Mouse (Mus musculus) 3T3-L1 (cell line): ENCODE results near the gene Rnf186.
A peak's percentile ranks its signal among the peaks of the same experiment; 100 is the strongest.

Experiments
- DNase-seq: peaks from one replicate; pipeline ENCODE4 v3.0.0-alpha.2; 2015; ENCODE audit warnings: low read depth, low spot score

Rnf186 gene

DNA sequence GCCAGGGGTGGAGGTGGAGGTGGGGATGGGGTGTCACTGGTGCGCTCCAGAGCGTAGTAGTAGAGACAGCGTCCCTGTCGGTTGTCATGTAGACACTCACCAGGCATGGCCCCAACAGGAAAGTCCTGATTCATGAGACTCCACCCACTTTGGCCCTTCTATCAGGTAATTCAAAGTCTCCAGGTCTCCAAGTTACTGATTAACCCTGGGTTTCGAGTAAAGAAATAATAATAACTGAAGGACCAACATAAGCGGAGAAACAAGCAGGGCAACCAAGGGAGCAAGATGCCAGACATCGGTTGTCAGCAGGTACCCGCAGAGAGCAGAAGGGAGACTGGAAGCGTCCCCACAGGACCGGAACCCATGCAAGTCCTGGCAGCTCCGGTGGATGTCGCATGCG, at the start of gene Rnf186:
Rnf186 (plus strand) TSS at position 247 of the 400 bp plus-strand sequence.
- DNase-seq = no peak

DNA sequence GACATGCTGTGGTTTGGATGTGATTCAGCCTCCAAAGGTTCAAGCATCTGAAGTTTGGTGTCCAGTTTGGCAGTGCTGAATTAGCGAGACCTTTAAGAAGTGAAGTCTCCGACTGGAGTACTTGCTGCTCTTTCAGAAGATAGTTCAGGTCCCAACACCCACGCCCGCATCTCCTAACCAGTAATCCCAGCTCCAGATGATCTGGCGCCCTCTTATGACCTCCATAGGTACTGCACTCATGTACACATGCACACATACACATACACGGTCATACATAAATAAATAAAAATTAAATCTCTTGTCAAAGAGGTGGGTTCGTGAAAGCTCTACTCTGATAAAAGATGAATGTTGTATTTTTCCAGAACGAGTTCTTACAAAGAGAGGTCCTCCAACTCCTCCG, 49.6 kb upstream of the Rnf186 start:
- DNase-seq = no peak

DNA sequence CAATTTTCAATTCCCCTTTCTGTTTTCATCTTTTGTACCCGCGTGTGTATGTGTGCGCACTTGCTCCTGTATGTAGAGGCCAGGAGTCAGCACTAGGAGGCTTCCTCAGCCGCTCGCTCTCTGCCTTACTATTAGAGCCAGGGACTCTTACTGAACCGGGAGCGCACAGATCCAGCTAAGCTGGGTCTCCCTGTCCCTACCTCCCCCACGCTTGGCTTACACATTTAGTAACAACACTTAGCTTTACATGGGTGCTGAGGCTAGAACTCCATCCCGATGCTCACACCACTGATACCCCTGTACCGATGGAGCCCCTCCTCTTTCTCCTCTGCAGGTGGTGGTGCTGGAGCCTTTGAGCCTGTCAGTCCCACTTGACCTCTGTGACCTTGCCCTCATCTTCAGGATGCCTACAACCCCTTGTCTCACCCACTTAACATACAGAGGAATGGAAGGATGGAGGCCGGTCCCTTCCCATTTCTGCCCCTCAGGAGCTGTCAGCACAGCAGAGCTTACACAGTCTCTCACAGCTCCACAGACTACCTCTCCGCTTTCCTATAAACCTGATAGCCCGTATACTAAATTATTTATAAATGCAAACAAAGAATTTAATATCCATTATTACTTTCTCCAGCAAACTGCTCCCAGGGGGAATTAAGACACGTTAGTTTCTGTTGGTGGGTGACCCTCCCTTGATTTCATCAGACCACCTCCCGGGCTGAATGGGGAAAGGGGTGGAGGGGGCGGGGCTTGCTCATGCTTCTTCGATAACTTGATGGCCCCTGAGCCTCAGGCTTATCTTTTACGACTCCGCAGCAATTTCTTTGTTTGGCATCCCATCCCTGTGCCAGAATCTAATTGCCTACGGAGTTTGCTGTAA, 45.4 kb upstream of the Rnf186 start:
- no peak for DNase-seq

DNA sequence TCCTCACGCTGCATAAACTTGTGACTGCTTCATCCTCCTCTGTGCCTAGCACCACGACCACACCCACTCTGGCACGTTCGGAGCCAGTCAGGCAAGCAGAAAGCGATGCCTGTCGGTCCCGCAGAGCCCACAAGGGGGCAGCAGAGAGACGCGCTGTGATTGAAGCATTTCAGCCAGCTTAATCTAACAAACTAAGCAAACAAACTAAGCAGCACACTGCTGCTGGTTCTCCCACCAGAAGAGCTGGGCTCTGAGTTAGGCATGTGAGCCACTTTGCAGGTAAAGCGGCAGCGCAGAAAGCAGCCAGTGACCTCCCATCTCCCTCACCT, 44.8 kb upstream of the Rnf186 start:
- DNase-seq = peak; percentile 96

DNA sequence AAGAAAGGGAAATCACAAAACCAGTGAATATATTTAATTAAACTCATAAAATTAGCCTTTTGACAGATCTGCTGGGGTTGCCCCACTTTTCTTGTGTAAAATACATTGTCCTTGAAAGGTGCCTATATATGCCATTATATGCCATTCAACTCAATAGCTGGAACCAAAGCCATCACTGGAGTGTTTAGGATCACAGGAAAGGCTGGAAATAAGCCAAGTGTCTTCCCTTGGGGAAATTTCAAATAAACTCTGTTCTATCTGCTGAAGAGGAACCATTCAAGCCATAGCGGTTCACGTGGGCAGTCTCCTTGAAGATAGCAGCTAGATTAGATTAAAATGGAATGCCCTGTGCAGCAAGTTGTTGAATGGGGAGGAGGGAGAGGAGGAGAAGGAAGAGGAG, 41.4 kb upstream of the Rnf186 start:
- no peak for DNase-seq

DNA sequence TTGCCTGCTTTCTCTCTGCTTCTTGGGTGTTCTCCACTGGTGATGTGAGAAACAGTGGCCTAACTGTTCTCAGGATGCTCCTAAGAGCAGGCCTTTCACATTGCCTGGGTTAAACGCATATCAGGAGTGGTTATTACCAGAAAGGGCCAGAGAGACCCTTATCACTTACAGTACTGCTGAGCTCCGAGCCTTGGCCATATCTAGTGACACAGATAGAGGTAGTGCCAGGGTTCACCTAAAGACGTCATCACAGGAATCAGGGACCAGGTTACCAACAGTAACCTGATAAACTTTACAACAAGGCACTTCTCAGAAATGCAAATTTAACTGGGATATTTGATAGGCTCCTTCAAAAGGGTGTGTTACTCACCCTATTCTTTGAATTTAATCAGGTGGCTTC, 33.0 kb upstream of the Rnf186 start:
- DNase-seq = no peak

DNA sequence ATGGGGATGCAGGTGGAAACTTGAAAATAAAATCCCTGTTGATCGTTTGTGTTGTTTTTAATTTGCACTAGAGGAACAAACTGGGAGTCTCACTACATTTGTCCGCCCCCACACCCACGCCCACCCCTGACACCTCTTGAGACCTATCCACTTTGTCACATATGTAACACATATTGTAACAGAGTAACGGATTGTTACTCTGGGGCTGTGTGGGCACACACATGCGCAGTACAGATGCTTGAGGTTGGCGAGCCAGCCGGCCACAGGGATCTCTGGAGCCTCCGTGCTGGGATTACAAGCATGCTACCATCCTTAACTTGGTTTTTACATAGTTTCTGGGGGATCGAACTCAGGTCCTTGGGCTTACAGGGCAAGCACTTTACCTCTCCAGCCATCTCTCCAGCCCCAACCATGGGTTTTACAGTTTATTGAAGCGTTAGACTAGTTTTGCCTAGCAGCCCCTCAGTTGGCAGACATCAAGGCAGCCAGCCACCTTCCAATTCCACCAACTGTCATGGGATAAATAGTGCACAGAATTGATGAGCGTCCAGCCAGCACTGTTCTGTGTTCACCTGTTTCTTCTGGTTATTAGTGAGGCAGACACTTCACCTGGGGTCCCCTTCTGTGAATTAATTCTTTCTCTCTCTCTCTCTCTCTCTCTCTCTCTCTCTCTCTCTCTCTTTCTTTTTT, 32.3 kb upstream of the Rnf186 start:
- DNase-seq = no peak

DNA sequence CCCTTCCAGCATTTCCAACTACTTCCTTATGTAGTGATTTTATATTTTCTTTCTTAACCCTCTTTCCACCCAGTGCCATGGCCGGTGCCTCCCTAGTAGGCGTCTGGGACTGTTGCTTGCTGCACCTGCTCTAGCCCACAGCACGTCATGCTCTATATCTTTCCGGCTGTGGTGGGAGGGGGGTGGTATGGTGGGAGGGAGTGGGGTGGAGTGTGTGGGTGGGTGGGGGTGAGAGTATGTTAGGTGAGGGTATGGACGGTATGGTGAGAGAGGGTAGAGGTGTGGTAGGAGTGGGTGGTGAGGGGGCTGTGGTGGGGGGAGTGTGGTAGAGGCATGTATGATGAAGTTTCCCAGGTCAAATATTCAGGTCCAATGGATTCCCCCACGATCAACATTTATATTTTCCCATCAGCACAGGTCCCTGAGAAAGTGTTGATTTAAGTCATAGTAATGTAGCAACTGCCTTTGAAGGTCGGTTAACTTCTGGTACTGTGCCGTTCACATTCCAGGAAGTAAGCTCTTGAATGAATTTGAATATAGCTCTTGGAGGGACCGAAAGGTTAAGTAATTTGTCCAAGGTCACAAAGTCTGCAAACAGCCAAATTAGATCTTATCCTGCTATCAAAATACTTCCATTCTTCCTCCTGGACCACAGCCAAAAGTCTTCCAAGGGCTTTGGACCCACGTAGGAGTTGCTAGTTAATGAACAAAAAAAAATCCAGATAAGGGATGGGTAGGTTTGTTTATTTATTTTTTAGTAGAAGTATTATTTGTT, 28.2 kb upstream of the Rnf186 start:
- DNase-seq = no peak

DNA sequence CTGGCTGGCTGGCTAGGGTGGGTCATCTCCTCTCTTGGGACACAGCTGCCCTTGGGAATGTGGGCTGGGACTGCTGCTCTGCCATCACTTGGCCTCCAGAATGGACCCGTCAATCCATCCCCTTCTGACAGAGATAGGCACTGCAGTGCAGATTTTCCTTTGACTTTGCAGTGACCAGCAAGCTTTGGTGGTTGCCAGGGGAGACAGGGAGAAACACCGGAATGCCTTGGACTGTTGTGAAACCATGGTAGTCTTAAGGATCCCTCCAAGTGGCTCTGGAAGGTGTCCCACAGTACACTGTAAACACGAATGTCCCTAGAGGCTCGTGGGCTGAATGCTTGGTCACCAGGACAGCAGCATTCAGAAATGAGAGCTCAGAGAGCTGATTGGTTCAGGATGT, 27.4 kb upstream of the Rnf186 start:
- peak; percentile 20 for DNase-seq

DNA sequence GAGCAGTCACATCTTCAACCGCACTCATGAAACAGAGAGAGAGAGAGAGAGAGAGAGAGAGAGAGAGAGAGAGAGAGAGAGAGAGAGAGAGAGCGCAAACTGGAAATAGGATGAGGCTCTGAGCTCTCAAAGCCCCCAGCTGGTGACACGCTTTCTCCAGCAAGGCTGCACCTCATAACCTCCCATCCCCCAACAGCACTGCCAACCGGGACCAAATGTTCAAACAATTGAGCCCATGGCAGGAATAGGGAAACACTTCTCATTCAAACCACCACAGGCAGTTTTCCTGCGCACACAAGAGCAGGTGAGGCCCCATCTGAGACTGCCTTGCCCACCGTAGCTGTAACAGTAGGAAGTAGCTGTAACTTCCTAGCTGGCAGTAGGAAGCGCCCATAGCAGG, 25.5 kb upstream of the Rnf186 start:
- no peak for DNase-seq

DNA sequence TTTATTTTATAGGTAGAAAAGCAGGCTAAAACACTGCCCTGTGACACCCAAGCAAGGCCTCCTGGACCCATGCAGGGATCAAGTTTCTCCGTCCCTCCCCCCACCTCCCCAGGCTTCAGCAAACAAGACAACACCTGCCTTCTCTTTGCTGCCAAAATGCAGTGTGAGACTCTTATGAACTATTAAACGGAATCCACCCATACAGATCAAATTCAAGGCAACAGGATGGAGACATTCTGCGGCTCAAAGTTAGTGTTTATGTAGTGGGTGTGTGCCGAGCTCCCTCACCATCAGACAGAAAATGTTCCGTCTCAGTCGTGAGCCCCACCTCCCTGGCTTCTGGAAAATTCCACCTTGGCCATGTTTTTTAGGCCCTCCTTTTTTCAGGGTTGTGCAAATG, 24.9 kb upstream of the Rnf186 start:
- DNase-seq = peak; percentile 13

DNA sequence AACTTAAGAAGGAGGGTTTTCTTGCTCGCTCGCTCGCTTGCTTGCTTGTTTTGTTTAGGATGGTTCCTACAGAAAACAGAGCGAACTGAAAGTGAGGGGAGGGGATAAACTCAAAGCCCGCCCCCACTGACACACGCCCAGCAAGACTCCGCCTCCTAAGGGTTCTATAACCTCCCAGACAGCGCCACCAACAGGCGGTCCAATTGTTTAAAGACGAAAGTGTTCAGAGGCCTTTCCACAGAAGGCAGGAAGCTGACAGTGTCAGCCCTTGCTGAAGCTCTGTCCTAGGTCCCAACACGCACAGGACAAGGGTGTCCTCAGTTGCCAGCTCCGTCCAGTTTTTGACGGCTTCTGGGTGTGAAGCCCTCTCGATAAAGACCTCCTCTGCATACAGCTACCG, 23.2 kb upstream of the Rnf186 start:
- peak; percentile 53 for DNase-seq

DNA sequence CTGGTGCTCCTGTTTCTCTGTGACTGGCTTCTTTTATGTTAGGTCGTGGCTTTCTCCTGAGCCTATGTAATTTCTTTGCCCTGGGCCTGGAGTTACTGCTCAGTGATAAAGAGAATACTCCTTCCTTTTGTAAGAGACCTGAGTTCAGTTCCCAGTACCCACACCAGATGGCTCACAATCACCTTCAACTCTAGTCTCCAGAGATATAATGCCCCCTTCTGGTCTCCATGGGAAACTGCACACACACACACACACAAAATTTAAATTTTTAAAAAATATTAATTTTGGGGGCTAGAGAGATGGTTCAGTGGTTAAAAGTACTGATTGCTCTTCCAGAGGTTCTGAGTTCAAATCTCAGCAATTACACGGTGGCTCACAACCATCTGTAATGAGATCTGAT, 18.7 kb upstream of the Rnf186 start:
- DNase-seq = no peak

DNA sequence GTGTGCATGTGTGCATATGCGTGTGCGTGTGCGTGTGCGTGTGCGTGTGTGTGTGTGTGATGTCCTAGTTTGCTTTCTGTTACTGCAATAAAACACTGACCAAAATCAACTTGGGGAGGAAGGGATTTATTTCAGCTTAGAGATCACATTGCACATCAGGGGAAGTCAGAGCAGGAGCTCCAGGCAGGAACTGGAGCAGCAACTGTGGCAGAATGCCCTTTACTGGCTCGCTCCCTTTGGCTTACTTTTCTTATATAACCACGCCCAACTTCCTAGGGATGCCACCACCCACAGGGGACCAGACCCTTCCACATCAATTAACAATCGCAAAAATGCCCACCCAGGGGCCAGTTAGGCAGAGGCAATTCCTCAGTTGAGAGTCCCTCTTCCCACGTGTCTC, 8.3 kb upstream of the Rnf186 start:
- no peak for DNase-seq

DNA sequence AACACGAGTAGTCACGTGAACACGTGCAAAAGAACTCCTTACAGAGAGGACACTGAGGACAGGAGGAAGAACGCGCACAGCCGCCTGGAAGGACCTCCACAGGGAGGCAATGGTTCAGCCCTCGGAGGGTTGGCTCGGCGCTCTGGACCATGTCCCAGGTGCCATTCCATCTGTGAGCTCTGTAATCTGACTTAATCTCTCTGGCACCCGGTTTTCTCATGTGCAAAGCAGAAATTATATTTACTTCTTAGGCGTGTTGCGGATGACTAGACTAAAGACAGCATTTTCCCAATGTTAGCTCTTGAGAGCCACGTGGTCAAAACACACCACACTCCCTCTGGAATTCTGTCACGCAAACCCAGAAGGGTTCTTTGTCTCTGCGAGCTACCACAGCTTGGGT, 7.8 kb upstream of the Rnf186 start:
- no peak for DNase-seq

DNA sequence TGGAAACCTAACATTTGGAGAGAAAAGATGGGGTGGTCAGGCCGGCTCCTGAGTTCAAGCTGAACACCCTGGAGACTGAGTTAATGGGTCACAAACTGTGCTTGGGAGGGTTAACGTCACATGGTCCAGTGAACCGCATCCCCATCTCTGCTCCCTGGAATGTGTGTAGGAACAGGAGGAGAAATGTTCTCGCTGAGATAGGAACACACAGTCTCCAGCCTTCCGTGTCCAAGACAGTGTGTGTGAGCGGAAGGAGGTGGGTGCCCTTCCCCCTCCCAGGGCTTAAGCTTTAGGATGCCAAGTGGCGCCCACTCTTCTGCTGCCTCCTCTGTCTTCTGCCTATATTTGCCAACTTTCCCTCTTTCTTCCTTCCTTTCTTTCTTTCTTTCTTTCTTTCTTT, 7.0 kb upstream of the Rnf186 start:
- DNase-seq = no peak

DNA sequence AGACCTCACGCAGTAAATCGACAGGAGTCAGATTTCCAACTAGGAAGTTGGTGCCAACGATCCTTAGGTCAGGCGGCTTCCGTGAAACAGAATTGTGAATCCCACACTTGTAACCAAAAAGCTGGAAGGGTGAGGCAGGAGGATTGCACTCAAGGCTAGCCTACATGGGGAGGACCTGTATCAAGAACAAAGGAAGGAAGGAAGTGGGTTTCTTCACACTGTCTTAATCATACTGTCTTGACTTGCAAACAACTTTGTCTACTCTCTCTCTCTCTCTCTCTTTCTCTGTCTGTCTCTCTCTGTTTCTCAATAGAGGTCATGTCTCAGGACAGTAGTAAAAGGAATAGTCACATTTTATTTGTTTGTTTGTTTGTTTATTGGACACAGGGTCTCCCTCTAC, 4.2 kb upstream of the Rnf186 start:
- no peak for DNase-seq

DNA sequence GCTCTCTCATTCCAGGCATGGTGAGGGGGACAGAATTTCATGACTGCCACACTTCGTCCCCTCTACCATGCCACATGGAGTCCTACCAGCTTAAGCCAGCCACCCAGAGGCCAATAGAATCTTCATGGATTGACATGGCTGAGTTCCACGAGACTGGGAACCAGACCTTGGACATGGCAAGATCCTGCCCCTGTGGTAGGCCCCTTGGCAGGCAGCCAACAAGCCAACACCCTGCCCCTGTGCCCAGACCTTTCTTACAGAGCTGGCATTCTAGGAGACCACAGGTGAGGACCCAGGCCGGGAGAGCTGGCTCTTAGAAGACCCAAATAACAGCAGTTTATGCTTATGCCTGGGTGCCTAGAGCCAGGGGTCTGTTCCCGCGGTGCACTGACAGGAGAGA, 1.0 kb upstream of the Rnf186 start:
- no peak for DNase-seq

DNA sequence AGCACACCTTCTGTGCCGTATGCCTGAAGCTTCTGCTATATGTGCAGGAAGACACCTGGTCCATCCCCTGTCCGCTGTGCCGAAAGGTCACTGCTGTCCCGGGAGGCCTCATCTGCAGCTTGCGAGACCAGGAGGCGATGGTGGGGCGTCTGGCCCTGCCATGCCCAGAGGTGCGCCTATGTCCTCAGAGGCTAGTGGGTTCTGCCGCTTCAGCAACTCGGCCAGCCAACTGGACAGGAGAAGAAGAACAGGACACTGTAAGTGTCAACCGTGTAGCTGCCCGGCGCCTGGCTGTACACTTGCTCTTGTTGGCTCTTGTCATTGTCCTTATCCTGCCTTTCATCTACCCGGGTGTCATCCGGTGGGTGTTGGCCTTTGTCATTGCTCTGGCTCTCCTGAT, 573 bp downstream of the Rnf186 start:
- DNase-seq = no peak

DNA sequence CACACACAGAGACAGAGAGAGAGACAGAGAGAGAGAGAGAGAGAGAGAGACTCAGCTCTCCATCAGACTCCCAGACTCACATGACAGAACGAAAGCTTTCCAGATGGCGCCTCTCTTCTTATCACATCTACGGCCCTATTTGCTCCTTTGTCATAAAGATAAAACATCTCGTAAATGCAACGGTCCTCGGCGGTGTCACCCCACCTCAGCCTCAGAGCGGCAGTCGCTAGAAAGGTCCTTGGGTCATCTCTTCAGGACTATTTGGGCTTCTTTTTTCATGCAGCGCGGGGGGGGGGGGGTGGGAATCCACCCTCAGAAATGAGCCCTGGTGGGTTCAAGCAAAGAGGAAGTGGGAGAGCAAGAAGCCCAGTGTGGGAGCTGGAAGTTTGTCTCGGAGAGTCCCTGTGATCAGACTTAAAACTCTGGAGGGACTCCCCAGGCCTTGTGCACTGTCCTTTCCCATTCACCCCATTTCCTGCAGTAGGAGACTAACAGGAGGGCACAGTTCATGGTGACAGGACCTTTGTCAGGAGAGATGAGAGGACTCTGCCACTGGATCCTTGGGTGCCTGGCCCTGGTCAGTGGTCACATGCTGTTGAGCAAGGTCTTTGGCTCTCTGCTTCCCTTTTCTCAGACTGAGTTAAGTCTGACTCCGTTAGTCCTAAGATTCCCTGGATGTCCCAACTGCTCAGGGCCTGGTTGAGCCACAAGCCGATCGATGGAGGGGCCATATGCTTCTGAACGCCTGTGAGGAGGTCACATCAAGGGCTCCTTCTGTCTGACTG, 2.1 kb downstream of the Rnf186 start:
- DNase-seq = no peak

DNA sequence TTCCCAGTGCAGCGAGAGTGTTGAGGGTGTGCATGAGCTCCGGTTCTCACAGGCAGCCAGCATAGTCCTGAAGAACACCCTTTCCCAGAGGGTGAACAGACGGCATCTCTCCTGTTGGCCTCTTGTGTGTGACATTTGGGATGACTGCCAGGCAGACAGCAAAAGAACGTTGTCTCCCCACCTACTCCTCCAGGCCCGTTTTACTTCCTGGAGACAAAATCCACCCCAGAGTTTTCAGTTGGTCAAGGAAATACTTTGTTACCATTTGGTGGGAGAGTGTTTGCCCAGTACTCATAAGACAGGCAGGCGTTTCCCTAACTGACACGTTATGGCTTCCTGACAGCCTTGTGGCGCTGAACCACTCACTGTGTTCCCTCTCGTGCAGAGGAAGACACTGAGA, 2.8 kb downstream of the Rnf186 start:
- no peak for DNase-seq

DNA sequence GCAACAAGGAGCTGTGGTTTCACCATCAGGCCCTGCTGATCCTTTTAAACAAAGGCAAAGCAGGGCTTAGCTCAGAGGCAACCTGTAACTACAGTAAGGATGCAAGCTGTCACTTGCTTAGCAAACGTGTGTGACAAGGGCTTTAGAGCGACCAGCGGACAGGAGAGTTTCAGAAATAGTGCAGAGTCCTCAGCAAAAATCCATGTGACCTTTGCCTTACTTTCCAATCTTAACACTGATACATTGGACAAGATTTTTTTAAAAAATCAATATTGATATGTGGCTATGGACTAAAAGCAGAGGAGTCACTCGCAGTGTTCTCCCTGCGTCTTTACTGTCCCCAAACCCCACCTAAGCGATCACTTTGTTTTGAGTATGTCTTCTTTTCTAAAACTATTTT, 4.5 kb downstream of the Rnf186 start:
- DNase-seq = no peak
